Mouse (Mus musculus): ENCODE measurements around the gene Ywhag. TPM values are rescaled to one million over a fixed set of nuclear protein-coding genes. Genes with fewer than 3 reads are reported as not detected.

Ywhag gene
- polyA plus RNA-seq, 1 experiment from 2014 or later = 144 TPM

DNA sequence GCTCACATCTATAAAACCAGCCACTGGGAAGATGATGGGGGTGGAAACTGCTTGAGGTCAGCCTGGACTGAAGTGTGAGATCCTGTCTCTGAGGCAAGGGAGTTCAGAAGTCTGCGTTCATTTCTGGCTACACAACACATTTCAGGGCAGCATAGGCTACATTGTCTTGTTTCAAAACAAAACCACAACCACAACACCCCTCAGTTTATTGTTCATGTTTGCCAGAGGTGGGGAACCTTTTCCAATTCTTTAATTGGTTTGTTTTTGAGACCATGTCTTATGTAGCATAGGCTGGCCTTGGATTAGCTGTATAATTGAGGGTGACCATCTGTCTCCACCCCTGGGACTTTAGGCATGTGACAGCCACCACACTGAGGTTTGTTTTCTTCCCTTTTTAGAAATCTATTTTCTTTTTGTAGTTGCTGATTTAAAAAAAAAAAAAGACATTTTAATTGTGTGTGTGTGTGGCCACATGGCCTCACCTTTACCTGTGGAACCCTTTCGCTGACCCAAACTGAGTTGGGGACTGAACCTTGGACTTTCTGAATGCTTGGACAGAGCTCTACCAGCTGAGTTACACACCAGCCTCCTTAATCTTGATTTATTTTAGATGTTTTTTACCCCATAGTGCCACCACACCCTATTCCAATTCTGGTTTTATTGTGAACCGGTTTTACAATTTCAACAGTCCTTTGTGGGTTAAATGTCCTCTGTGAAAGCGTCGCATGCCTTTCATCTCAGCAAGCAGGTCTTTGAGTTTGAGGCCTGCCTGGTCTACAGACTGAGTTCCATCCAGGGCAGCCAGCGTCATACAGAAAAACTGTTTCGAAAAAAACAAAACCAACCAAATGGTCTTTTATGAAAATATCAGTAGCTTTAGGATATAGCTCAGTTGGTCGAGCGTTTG, 22.1 kb upstream of the Ywhag start:
- Histone ChIP-seq H3K9ac (ENCODE audit: low read depth, low read length) (0 out of 2 replicates have a peak overlapping the region, but pooled peaks have one; percentile 52), H3K4me3 (ENCODE audit: low read length) (no peak overlapping the region), H3K4me1 (ENCODE audit: control insufficient read depth, insufficient read depth, low read length) (peaks cover 14% of the 10 kb centered on the region), H3K27me3 (replicated peaks; ENCODE audit: control insufficient read depth, insufficient read depth, low read length) (no peaks in the 10 kb centered on the region), H3K27ac (ENCODE audit: low read length) (peak overlapping the region; percentile 90), H3K9me3 (ENCODE audit: control insufficient read depth, low read length) (no peaks in the 10 kb centered on the region), H3K4me2 (ENCODE audit: low read depth, low read length) (0 out of 2 replicates have a peak overlapping the region, but pooled peaks have one; percentile 50), H3K36me3 (ENCODE audit: control insufficient read depth, insufficient read depth, low read length) (no peaks in the 10 kb centered on the region)
- no peak for ATAC-seq
- 79% methylated on average over 9 of the region's 9 CpGs for WGBS

DNA sequence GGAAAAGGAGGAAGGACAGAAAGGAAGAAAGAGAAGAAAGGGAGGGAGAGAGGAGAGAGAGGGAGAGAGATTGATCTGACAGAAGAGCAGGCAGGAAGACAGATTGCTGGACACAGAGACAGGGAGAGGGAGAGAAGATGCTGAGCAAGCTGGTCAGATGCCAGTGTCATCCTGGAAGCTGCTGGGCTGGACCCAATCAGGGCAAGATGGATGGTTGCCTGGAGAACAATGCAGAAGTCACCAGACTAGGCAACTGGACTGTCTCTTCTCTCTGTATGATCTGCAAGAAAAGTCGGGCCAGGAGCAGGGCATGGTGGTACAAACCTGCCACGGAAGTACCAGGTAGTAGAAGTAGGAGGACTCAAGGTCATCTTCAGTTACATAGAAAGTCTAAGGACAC, 18.4 kb upstream of the Ywhag start:
- WGBS = 80% methylated on average over 2 of the region's 2 CpGs
- no peak for ATAC-seq

DNA sequence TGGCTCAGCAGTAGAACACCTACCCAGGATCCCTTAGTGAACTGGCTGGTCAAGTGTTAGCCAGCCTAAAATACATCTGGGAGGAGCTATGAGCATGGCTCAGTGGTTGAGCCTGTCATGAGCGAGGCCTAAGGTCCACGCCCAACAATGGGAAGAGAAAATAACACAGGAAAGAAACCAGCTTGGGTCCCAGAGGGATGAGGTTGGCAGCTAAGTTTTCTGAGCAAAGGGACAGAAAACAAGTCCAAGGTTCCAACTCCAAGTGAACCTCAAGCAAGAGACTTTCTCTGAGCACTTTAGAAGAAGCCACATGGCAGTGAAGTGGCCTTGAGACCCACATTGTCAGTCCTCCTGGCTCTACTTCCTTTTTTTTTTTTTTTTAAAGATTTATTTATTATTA, 17.2 kb upstream of the Ywhag start:
- Histone ChIP-seq H3K4me3 (ENCODE audit: low read length) (no peak overlapping the region), H3K4me2 (ENCODE audit: low read depth, low read length) (no peak overlapping the region), H3K36me3 (ENCODE audit: control insufficient read depth, insufficient read depth, low read length) (no peaks in the 10 kb centered on the region), H3K27ac (ENCODE audit: low read length) (no peak overlapping the region), H3K27me3 (replicated peaks; ENCODE audit: control insufficient read depth, insufficient read depth, low read length) (no peaks in the 10 kb centered on the region), H3K9ac (ENCODE audit: low read depth, low read length) (no peak overlapping the region), H3K9me3 (ENCODE audit: control insufficient read depth, low read length) (no peaks in the 10 kb centered on the region), H3K4me1 (ENCODE audit: control insufficient read depth, insufficient read depth, low read length) (peaks cover 2% of the 10 kb centered on the region; the same call in 1 of the 2 replicates)
- no peak for ATAC-seq
- 94% methylated on average over 2 of the region's 2 CpGs for WGBS

More for the DNA sequence above, 18.4 kb upstream of the Ywhag start:
- Histone ChIP-seq H3K36me3 (ENCODE audit: control insufficient read depth, insufficient read depth, low read length) (no peaks in the 10 kb centered on the region), H3K4me2 (ENCODE audit: low read depth, low read length) (no peak overlapping the region), H3K27ac (ENCODE audit: low read length) (no peak overlapping the region), H3K9me3 (ENCODE audit: control insufficient read depth, low read length) (no peaks in the 10 kb centered on the region), H3K27me3 (replicated peaks; ENCODE audit: control insufficient read depth, insufficient read depth, low read length) (no peaks in the 10 kb centered on the region), H3K4me1 (ENCODE audit: control insufficient read depth, insufficient read depth, low read length) (peaks cover 7% of the 10 kb centered on the region; the same call in 1 of the 2 replicates), H3K4me3 (ENCODE audit: low read length) (no peak overlapping the region), H3K9ac (ENCODE audit: low read depth, low read length) (no peak overlapping the region)

DNA sequence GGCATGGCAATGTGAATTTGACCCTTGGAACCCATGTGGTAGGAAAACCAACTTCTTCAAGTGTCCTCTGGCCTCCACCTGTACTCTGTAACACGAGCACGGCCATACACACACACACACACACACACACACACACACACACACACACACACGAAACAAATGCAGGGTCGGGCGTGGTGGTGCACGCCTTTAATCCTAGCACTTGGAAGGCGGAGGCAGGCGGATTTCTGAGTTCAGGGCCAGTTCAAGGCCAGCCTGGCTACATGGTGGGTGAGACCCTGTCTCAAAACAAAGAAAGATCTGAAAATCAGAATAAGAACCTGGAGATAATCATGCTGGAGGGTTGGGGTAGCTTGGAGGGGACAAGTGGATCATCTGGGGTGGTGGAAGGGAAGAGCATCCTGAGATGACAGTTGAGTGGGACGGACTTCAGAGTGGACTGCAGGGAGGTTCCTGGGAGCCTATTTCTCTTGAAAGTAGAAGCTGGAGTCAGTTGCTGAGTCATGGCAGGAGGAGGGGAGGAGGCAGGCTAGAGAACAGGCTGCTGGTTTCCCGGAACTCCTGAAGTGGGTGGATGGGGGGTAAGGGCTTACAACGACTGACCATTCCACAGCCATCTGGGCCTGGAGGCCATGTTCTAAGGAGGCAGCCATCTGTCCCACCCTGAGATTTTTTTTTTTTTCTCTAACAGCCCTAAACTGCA, 16.4 kb upstream of the Ywhag start:
- ATAC-seq = peak; percentile 39; the same call in 1 of the 2 replicates
- Histone ChIP-seq H3K27me3 (replicated peaks; ENCODE audit: control insufficient read depth, insufficient read depth, low read length) (no peaks in the 10 kb centered on the region), H3K4me3 (ENCODE audit: low read length) (no peak overlapping the region), H3K9ac (ENCODE audit: low read depth, low read length) (no peak overlapping the region), H3K27ac (ENCODE audit: low read length) (no peak overlapping the region), H3K36me3 (ENCODE audit: control insufficient read depth, insufficient read depth, low read length) (no peaks in the 10 kb centered on the region), H3K4me2 (ENCODE audit: low read depth, low read length) (no peak overlapping the region), H3K4me1 (ENCODE audit: control insufficient read depth, insufficient read depth, low read length) (no peaks in the 10 kb centered on the region; the same call in 1 of the 2 replicates), H3K9me3 (ENCODE audit: control insufficient read depth, low read length) (no peaks in the 10 kb centered on the region)
- WGBS = 73% methylated on average over 11 of the region's 11 CpGs

DNA sequence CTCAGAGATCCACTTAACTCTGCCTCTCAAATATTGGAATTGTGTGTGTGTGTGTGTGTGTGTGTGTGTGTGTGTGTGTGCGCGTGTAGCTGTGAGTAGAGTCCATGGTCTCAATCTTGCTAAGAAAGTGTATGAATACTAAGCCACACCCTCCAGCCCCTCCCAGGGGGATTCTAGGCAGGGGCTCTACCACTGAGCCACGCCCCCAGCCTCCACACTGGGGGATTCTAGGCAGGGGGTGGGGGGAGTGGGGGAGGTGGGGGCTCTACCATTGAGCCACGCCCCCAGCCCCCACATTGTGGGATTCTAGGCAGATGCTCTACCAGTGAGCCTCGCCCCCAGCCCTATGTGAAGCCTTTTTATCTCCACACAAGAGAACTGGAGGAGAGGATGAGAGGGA, 12.2 kb upstream of the Ywhag start:
- Histone ChIP-seq H3K27me3 (replicated peaks; ENCODE audit: control insufficient read depth, insufficient read depth, low read length) (no peaks in the 10 kb centered on the region), H3K27ac (ENCODE audit: low read length) (no peak overlapping the region)

GRCm38 (mm10) chr5:135945916-135946408, 11.5 kb upstream of the Ywhag start:
- WGBS = 57% methylated on average over 10 of the region's 10 CpGs
- no peak for ATAC-seq
- no peak overlapping the region for H3K27ac ChIP-seq (ENCODE audit: low read length)

More for the DNA sequence above, 12.2 kb upstream of the Ywhag start:
- 82% methylated on average over 4 of the region's 5 CpGs for WGBS
- Histone ChIP-seq H3K4me2 (ENCODE audit: low read depth, low read length) (no peak overlapping the region), H3K36me3 (ENCODE audit: control insufficient read depth, insufficient read depth, low read length) (no peaks in the 10 kb centered on the region), H3K4me3 (ENCODE audit: low read length) (no peak overlapping the region), H3K4me1 (ENCODE audit: control insufficient read depth, insufficient read depth, low read length) (no peaks in the 10 kb centered on the region; the same call in 1 of the 2 replicates), H3K9ac (ENCODE audit: low read depth, low read length) (no peak overlapping the region), H3K9me3 (ENCODE audit: control insufficient read depth, low read length) (no peaks in the 10 kb centered on the region)
- no peak for ATAC-seq

GRCm38 (mm10) chr5:135942710-135943109, 8.3 kb upstream of the Ywhag start:
- H3K27me3 ChIP-seq (replicated peaks; ENCODE audit: control insufficient read depth, insufficient read depth, low read length) = no peaks in the 10 kb centered on the region
- no peak overlapping the region for H3K27ac ChIP-seq (ENCODE audit: low read length)
- no peaks in the 10 kb centered on the region; the same call in 1 of the 2 replicates for H3K4me1 ChIP-seq (ENCODE audit: control insufficient read depth, insufficient read depth, low read length)
- WGBS = 73% methylated on average over 6 of the region's 6 CpGs
- ATAC-seq = no peak
- H3K4me3 ChIP-seq (ENCODE audit: low read length) = no peak overlapping the region
- no peak overlapping the region for H3K9ac ChIP-seq (ENCODE audit: low read depth, low read length)
- no peaks in the 10 kb centered on the region for H3K36me3 ChIP-seq (ENCODE audit: control insufficient read depth, insufficient read depth, low read length)
- no peaks in the 10 kb centered on the region for H3K9me3 ChIP-seq (ENCODE audit: control insufficient read depth, low read length)
- no peak overlapping the region for H3K4me2 ChIP-seq (ENCODE audit: low read depth, low read length)

More at GRCm38 (mm10) chr5:135945916-135946408, 11.5 kb upstream of the Ywhag start:
- Histone ChIP-seq H3K9me3 (ENCODE audit: control insufficient read depth, low read length) (no peaks in the 10 kb centered on the region), H3K4me1 (ENCODE audit: control insufficient read depth, insufficient read depth, low read length) (no peaks in the 10 kb centered on the region; the same call in 1 of the 2 replicates), H3K27me3 (replicated peaks; ENCODE audit: control insufficient read depth, insufficient read depth, low read length) (no peaks in the 10 kb centered on the region), H3K4me3 (ENCODE audit: low read length) (no peak overlapping the region), H3K36me3 (ENCODE audit: control insufficient read depth, insufficient read depth, low read length) (no peaks in the 10 kb centered on the region), H3K4me2 (ENCODE audit: low read depth, low read length) (no peak overlapping the region), H3K9ac (ENCODE audit: low read depth, low read length) (no peak overlapping the region)

GRCm38 (mm10) chr5:135940587-135940986, 6.2 kb upstream of the Ywhag start:
- no peaks in the 10 kb centered on the region for H3K4me1 ChIP-seq (ENCODE audit: control insufficient read depth, insufficient read depth, low read length)
- H3K9ac ChIP-seq (ENCODE audit: low read depth, low read length) = no peak overlapping the region
- no peaks in the 10 kb centered on the region for H3K9me3 ChIP-seq (ENCODE audit: control insufficient read depth, low read length)
- H3K27ac ChIP-seq (ENCODE audit: low read length) = no peak overlapping the region
- no peak for ATAC-seq
- no peaks in the 10 kb centered on the region for H3K27me3 ChIP-seq (replicated peaks; ENCODE audit: control insufficient read depth, insufficient read depth, low read length)
- WGBS = 55% methylated on average over 5 of the region's 5 CpGs
- no peaks in the 10 kb centered on the region for H3K36me3 ChIP-seq (ENCODE audit: control insufficient read depth, insufficient read depth, low read length)
- H3K4me2 ChIP-seq (ENCODE audit: low read depth, low read length) = no peak overlapping the region
- no peak overlapping the region for H3K4me3 ChIP-seq (ENCODE audit: low read length)

- H3K4me2 ChIP-seq (ENCODE audit: low read depth, low read length) = no peak overlapping the region
- H3K9me3 ChIP-seq (ENCODE audit: control insufficient read depth, low read length) = no peaks in the 10 kb centered on the region
- no peaks in the 10 kb centered on the region for H3K27me3 ChIP-seq (replicated peaks; ENCODE audit: control insufficient read depth, insufficient read depth, low read length)
- no peak for ATAC-seq
- 77% methylated on average over 6 of the region's 6 CpGs for WGBS
- no peak overlapping the region for H3K9ac ChIP-seq (ENCODE audit: low read depth, low read length)
- H3K4me1 ChIP-seq (ENCODE audit: control insufficient read depth, insufficient read depth, low read length) = peaks cover 16% of the 10 kb centered on the region
- H3K4me3 ChIP-seq (ENCODE audit: low read length) = no peak overlapping the region
- no peaks in the 10 kb centered on the region for H3K36me3 ChIP-seq (ENCODE audit: control insufficient read depth, insufficient read depth, low read length)
- no peak overlapping the region for H3K27ac ChIP-seq (ENCODE audit: low read length)
Observed at GRCm38 (mm10) chr5:135935641-135936190, 1.3 kb upstream of the Ywhag start.

All from intestine, embryonic 16.5 days (tissue).